Comparison of ENCODE assay signal across 15 mouse cellular contexts in the genomic region with DNA sequence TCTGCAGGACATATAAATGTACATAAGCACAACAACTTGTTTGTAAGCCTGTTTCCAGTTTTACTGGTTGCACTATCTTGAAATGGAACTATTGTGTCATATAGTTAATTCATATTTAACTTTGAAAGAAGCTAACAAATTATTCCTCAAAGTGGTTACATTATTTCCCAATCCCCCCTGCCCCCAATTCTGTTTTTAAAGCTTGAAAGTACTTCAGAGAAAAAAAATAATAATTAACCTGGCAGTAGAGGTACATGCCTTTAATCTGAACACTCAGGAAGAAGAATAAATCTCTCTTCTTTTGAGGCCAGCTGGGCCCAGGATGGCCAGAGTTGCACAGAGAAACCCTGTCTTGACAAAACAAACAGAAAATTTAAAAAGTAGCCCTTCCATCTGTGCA.
"Had no signal": no experiment of that assay in that cellular context is flagged by ENCODE, and none has a peak within 500 bp of the region (broad histone marks: within the 10 kb centered on the region; RNA-seq: fewer than 3 reads in every experiment).

No protein-coding gene starts in this region.

- H3K4me2 ChIP-seq: neural tube, embryonic 15.5 days; stomach, embryonic 15.5 days had no signal

- H3K9ac ChIP-seq: neural tube, embryonic 15.5 days; stomach, embryonic 15.5 days had no signal

- H3K27ac ChIP-seq: neural tube, embryonic 15.5 days; stomach, embryonic 15.5 days; stomach, postnatal 0 days had no signal

- H3K4me3 ChIP-seq: neural tube, embryonic 15.5 days; stomach, embryonic 15.5 days had no signal

- H3K27me3 ChIP-seq: neural tube, embryonic 15.5 days; stomach, embryonic 15.5 days had no signal

- DNase-seq: retina, postnatal 1 day; right cerebral cortex, adult 18-20 months; right cerebral cortex, postnatal 14 days; right cerebral cortex, postnatal 25 days; right cerebral cortex, postnatal 4 days; spleen, adult 18-20 months; thymus, adult 18-20 months; thymus, adult 2 months; thymus, postnatal 14 days; thymus, postnatal 25 days; thymus, postnatal 36 days; thymus, postnatal 4 days had no signal

- H3K9me3 ChIP-seq: neural tube, embryonic 15.5 days; stomach, embryonic 15.5 days had no signal

- H3K36me3 ChIP-seq: neural tube, embryonic 15.5 days; stomach, embryonic 15.5 days had no signal

- H3K4me1 ChIP-seq: stomach, embryonic 15.5 days had no signal
